Mouse (Mus musculus) megakaryocyte, embryonic 14.5 days (primary cell): ENCODE results near the gene Rpl37a.

Experiments used
- FLI1 ChIP-seq: IDR thresholded peaks from 2 replicates; pipeline ENCODE4 v1.6.1; 2012; ENCODE audit warnings: low read length, inconsistent platforms, mixed read lengths
- GATA1 ChIP-seq: IDR thresholded peaks from 3 replicates; pipeline ENCODE4 v1.6.1; 2012; ENCODE audit warnings: mixed read lengths, low read length, inconsistent platforms, borderline replicate concordance

DNA sequence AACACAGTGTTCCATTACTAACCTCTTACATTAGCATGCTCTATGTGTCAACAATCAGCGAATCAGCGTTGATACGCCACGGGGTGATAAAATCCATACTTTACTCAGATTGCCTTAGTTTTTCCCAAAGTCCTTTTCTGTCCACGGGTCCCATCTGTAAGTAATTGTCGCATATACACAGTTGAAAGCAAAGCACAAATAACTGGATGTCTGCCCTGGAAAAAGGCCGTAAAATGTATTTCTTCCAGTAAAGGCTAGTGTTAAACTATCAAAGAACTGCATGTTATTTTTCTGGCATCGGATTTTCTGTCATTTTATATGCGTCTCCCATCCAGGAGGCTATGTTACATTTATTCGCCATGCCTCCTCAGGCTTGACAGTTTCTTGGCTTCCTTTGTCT is 19.0 kb downstream of the Rpl37a start:
- TF ChIP-seq FLI1 (no peak), GATA1 (no peak)
